Mouse (Mus musculus): ENCODE data around the gene Lrrc49. TPM values are rescaled to one million over a fixed set of nuclear protein-coding genes. Genes with fewer than 3 reads are reported as not detected.

The Lrrc49 gene
- total RNA-seq, 2 experiments from 2014 or later, result 9.4 to 10.2 TPM

DNA sequence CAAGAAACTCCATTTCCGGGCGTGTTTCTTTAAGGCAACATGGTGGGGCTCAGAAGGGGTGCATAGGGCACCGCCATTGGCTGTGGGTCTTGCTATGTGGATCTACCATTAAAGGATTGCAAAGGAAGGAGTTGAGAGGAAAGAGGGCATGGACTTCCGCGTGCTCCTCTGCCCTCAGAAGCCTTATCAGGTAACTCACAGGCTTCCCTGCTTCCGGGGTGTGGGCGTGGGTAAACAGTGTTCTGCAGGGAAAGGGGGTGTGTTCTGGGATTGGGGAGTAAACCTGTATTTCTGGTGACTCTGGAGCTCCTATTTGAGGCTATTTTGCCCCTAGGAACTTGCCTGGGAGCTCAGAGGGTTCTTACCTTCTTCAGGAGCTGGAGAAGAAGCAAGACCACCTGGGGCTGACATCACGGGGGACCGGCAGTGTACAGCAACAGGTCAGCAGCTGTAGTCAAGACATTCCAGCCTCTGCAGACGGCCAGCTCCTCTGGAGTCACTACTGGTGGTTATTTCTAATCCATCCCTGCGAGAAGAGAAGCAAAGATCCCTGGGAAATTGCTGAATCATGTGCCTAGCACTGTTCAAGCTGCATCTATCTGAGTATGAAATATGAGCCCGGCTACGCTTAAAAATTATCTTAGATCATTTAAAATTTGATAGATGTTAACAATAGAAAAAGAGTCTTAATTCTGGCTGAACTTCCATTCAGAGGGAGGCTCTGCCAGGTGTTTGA lies 142.4 kb downstream of the Lrrc49 start:
- DNase-seq (ENCODE audit: low spot score in 2 of 2), result no peak

DNA sequence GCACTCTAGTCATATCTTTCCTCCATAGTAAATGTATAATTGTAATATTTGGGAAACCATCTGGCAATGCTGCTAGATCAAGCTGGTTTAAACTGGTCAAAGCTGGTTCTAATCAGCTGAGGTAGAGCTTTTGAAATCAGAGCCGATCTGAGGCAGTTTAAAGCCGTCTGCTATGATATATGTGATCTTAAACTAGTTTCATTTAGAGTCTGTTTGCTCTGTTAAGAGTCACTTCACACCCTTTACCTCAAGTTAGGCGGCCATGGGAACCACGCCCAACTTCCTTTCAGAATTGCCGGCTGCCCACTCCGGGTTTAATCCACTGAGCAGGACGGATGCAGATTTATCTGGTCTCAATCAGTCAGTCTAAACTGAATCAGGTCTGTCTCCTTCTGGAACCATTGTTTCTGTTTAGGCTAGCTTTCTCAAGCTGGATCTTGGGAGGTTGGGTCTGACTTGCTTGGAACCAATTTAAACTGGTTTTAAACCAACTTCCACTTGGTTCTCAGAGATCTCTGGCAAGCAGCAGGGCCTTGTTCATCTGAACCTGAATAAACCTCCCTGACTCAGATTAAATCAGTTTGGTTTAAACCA lies 144.4 kb downstream of the Lrrc49 start:
- no peak for DNase-seq (ENCODE audit: low spot score in 2 of 2)

DNA sequence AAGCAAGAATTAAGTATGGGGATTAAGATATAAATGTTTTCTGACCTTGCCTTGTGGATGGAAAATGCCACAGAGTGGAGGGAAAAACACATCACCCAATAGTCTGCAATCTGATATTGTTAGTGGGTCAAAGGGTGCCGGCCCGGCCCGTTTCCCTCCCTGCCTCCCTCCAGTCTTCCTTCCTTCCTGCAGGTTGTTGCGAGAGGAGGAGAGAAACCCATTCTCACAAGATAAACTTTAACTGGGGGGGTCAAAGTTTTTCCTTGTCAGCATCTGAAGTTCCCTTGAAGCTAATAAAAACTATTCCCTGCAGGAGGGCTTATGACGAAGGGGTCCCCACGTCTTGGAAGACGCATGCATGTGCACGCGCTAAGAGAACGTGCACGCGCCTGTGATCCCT lies 157.6 kb downstream of the Lrrc49 start:
- DNase-seq (ENCODE audit: low spot score in 2 of 2), result no peak

DNA sequence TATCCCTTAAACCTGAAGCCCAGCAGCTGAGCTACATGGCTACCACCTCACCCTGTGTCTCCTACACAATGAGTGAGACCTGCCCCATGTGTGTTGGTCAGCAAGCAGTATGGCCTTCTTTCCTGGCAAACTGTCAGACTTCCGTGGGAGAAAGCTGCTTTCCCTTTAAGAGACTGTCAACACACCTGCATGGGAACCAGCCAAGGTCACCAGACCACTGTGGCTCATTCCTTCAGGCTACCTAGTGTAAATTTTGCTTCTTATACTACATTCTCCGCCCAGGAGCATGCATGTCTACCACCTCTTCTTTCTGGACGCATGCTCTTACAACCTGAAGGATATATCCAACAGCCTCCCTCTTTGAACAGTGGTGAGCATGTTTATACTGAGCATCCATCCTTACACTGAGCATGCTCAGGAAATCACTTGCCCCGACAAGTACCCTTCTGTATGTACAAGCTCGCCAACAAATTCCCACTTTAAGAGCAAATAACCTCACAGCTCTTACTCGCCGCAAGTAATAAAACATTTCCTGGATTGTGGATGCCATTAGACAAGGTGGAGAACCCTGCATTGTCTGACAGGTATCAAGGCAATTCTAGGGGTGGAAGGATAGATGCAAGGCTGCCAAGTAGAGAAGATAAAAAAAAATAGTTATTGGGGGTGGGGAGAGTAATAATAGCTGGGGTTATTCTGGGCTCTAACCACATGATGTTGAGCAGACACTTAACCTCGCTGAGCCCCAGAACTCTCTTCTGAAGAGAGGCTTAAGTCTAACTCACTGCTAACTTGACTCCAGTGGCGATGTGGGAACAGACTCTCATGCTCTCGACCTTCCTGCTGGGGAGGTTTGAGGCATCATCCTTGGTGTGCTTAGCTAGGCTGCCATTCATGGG lies 158.4 kb downstream of the Lrrc49 start:
- no peak for DNase-seq (ENCODE audit: low spot score in 2 of 2)

DNA sequence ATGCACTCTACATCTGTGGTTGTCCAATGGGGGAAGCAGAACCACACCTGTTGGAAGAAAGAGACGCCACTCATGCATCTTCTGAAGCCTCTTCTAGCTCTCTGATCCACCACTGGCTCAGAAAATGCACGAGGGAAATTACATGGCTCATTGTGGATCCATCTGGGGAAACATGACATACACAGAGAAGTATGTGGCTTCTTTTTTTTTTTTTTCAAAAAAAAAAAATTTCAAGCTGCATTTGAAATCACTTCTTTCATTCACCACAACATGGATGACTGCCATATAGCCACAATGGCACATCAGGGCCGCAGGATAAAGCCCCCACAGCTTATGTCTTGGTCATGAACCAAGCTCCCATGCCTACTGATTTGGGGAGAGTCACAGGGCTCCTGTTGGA lies 159.7 kb downstream of the Lrrc49 start:
- DNase-seq (ENCODE audit: low spot score in 2 of 2), result no peak

DNA sequence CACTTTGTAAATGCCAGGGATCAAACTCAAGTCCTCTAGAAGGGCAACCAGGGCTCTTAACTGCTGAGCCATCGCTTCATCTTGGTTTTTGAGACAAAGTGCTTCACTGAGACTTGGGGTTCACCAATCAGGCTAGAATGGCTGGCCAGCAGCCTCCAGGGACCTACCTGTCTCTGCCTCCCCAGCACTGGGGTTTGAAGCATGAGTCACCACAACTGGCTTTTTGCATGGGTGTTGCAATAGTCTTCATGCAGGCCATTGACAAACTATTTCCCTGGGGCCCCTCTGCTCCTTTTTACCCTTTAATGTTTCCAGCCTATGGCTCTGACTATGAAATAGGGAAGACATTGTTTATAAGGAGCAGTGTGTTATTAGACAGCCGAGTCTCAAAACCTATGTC lies 160.1 kb downstream of the Lrrc49 start:
- no peak for DNase-seq (ENCODE audit: low spot score in 2 of 2)

DNA sequence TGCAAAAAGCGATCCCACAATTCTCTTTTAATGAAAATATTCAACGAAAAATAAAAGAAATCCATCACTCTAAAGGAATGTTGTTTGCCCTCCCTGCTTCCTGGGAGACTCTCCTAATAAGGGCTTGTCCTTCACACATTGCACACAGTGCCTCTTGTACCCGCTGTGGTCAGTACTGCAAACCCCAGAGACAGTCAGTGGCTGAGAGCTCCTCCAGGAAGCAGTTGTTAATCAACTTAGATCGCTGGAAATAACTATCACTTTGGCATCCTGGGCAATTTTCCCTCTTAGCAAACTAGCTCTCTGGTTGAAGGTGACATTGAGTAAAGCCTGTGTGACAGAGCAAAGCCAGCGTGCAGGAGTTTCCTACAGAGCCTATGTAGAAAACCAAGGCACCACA lies 160.9 kb downstream of the Lrrc49 start:
- DNase-seq (ENCODE audit: low spot score in 2 of 2), result no peak

DNA sequence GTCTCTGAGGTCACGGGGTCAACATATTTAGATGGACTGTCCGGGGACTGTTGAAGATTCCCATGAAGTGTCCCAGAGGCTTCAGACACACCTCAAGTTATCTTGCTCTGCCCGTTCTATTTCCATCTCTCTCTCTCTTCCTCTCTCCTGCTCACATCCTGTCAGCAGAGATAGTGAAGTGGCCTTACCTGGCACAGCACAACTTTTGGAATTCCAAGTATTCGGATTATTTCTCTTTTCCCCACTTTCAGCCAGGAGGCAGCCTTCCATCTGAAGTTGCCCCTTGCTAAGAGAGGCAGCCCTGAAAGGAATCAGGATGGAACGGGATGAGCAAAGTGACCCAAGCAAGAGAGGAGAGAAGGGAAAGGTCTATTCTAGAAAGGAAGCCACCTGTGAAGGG lies 161.8 kb downstream of the Lrrc49 start:
- DNase-seq (ENCODE audit: low spot score in 2 of 2), result no peak

DNA sequence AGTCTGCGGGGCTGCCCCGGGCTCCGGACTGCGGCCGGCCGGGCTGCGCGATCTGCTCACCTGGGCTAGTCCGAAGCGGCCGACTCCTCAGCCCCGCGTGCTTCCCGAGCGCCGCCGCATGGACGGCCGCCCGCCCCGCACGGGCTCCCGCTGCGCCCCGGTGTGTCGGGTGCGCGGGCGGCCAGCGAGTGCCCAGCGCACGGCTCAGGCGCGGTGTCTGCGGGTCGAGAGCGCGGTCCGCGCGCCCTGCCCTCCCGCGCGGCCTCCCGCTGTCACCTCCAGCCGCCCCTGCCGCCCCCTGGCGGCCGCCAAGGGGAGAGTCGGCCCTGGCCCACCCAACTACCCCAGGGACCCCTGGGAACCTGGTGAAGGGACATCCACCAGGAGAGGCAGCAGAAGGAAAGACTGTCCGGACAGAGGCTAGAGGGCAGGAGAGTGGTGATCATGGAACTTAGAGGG lies 166.1 kb downstream of the Lrrc49 start, which contains the start of gene Thsd4:
Gene Thsd4, minus strand, starts transcription at position 241 of the 459 bp plus-strand sequence.
- peak; percentile 66 to 71 for DNase-seq (ENCODE audit: low spot score in 2 of 2)

DNA sequence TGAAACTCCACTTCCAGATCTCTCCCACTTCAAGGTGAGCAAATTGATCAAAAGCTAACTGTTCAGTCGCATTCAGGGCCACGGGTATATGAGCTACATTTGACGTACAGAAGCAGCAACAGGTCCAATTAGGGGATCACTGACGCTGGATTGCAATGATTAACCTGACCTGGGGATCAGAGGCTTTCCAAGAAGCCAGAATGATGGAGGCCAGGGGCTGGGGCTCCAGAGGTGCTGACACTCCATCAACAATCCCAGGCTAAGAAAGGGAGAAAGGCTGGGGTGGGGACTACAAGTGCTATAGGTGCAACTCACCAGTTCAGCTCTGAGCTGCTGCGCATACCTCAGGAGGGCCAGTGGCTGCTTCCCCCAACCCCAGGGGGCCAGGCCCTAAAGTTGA lies 166.8 kb downstream of the Lrrc49 start:
- DNase-seq (ENCODE audit: low spot score in 2 of 2), result no peak

DNA sequence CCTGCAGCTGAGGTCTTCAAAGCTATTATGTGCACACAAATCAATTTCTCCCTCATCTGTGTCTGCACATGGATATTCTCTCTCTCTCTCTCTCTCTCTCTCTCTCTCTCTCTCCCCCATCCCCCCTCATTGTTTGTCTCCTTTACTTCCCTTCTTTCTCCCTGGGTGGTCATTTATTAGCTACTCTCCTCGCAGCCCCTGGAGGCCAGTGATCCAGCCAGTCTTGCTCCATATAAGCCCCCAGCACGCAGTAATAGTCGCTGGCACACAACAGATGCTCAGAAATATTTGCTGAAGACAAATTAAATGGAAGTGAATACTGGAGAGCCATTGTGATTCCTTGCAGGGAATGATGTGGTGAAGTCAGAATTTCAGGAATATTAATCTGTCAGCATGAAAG lies 168.4 kb downstream of the Lrrc49 start:
- no peak for DNase-seq (ENCODE audit: low spot score in 2 of 2)

Other genes with a start within 250 kb of the Lrrc49 start
- 10 to 100 TPM; 23.5 to 27.4 TPM for gene Thsd4, start 166.1 kb downstream of the Lrrc49 start, total RNA-seq (2021)
- gene Larp6, start 24.8 kb upstream of the Lrrc49 start, total RNA-seq (2021), result 1 to 10 TPM; 2.4 to 2.9 TPM
- 100 to 1,000 TPM in 1 of 2 experiments, 10 to 100 TPM in 1; 84.9 to 105 TPM for gene Uaca, start 106.4 kb upstream of the Lrrc49 start, total RNA-seq (2021)

Data from gastrocnemius, postnatal 4 days (tissue).